Mouse (Mus musculus) embryonic facial prominence, embryonic 11.5 days (tissue): ENCODE data around the gene Insc. TPM values are rescaled to one million over a fixed set of nuclear protein-coding genes. Genes with fewer than 3 reads are reported as not detected.

ENCODE experiments used
- ATAC-seq: fragments of 200-750 bp; cut with Nextera tagmentation; replicated peaks from 2 replicates; pipeline ENCODE4 v1.8.0; 2017; ENCODE audit warnings: low read depth; ENCODE audit not compliant: insufficient number of reproducible peaks, low FRiP score, low TSS enrichment
- DNase-seq: peaks from one replicate; pipeline ENCODE4 v3.0.0-alpha.2; 2015; ENCODE audit warnings: low spot score
- H3K27ac ChIP-seq: fragments of 300-500 bp; sonication (generic); replicated peaks from 2 replicates; pipeline ENCODE4 v1.5.1; 2014; ENCODE audit warnings: mild to moderate bottlenecking, low read depth, low read length, control low read depth
- H3K27me3 ChIP-seq: fragments of 300-500 bp; sonication (generic); 2 replicates; pipeline ENCODE4 v1.6.1; 2014; ENCODE audit warnings: mild to moderate bottlenecking, low read length, moderate library complexity, mixed read lengths; ENCODE audit not compliant: control insufficient read depth, insufficient read depth
- H3K36me3 ChIP-seq: fragments of 300-500 bp; sonication (generic); replicated peaks from 2 replicates; pipeline ENCODE4 v1.6.1; 2014; ENCODE audit warnings: low read depth, mild to moderate bottlenecking, low read length, moderate library complexity, mixed read lengths; ENCODE audit not compliant: control insufficient read depth, insufficient read depth
- H3K4me1 ChIP-seq: fragments of 300-500 bp; sonication (generic); 2 replicates; pipeline ENCODE4 v1.6.1; 2014; ENCODE audit warnings: low read length, mixed read lengths; ENCODE audit not compliant: control insufficient read depth, insufficient read depth
- H3K4me2 ChIP-seq: fragments of 300-500 bp; sonication (generic); 2 replicates; pipeline ENCODE4 v1.6.1; 2014; ENCODE audit warnings: low read depth, mild to moderate bottlenecking, control low read depth, low read length, moderate library complexity
- H3K4me3 ChIP-seq: fragments of 300-500 bp; sonication (generic); 2 replicates; pipeline ENCODE4 v1.5.1; 2014; ENCODE audit warnings: low read depth, low read length, control low read depth
- H3K9ac ChIP-seq: fragments of 300-500 bp; sonication (generic); replicated peaks from 2 replicates; pipeline ENCODE4 v1.6.1; 2014; ENCODE audit warnings: mild to moderate bottlenecking, control low read depth, low read length
- H3K9me3 ChIP-seq: fragments of 300-500 bp; sonication (generic); replicated peaks from 2 replicates; pipeline ENCODE4 v1.6.1; 2016; ENCODE audit warnings: mild to moderate bottlenecking, low read length, inconsistent platforms, mixed read lengths; ENCODE audit not compliant: control insufficient read depth
- WGBS: fragments of 180-500 bp; shearing (Covaris S2); extraction: QIAGEN DNeasy Blood & Tissue Kit; methylation state at CpG from one replicate; pipeline ENCODE4 v1.1.7; 2014; 5-methylcytosine and 5-hydroxymethylcytosine counted together
- polyA plus RNA-seq: library from polyadenylated mRNA; unstranded; fragments of >200 nt; fragmentation: Nextera tagmentation; extraction: Ambion mirVana; gene quantifications from 2 replicates; pipeline ENCODE4 v1.2.1, GENCODE M21; 2014

Insc gene
- polyA plus RNA-seq, 1 experiment from 2014 or later, result 5.6 TPM

GRCm38 (mm10) chr7:114779056-114779660 is 35.7 kb downstream of the Insc start:
- Histone ChIP-seq H3K9me3 (no peaks in the 10 kb centered on the region), H3K27ac (no peak overlapping the region), H3K4me1 (no peaks in the 10 kb centered on the region), H3K4me3 (no peak overlapping the region), H3K27me3 (no peaks in the 10 kb centered on the region), H3K9ac (no peak overlapping the region), H3K4me2 (no peak overlapping the region), H3K36me3 (no peaks in the 10 kb centered on the region)
- peak; percentile 37 for DNase-seq
- no peak for ATAC-seq
- 25% methylated on average over 8 of the region's 8 CpGs for WGBS

GRCm38 (mm10) chr7:114783291-114783690 is 39.8 kb downstream of the Insc start:
- ATAC-seq (no peak), DNase-seq (no peak)
- 78% methylated on average over 3 of the region's 3 CpGs for WGBS
- H3K36me3 ChIP-seq, result no peaks in the 10 kb centered on the region
- no peak overlapping the region for H3K9ac ChIP-seq
- no peak overlapping the region for H3K27ac ChIP-seq
- H3K9me3 ChIP-seq, result no peaks in the 10 kb centered on the region
- no peaks in the 10 kb centered on the region for H3K4me1 ChIP-seq
- H3K4me2 ChIP-seq, result no peak overlapping the region
- no peaks in the 10 kb centered on the region for H3K27me3 ChIP-seq
- H3K4me3 ChIP-seq, result no peak overlapping the region

- H3K27me3 ChIP-seq, result no peaks in the 10 kb centered on the region
- H3K4me3 ChIP-seq, result no peak overlapping the region
- no peaks in the 10 kb centered on the region for H3K4me1 ChIP-seq
- DNase-seq (no peak), ATAC-seq (no peak)
- H3K36me3 ChIP-seq, result no peaks in the 10 kb centered on the region
- no peaks in the 10 kb centered on the region for H3K9me3 ChIP-seq
- H3K9ac ChIP-seq, result no peak overlapping the region
- 92% methylated on average over 10 of the region's 10 CpGs for WGBS
- H3K4me2 ChIP-seq, result no peak overlapping the region
- no peak overlapping the region for H3K27ac ChIP-seq
These were observed 47.6 kb downstream of the Insc start for GRCm38 (mm10) chr7:114791087-114791486.

- Histone ChIP-seq H3K4me3 (no peak overlapping the region), H3K36me3 (no peaks in the 10 kb centered on the region), H3K9ac (no peak overlapping the region), H3K4me1 (no peaks in the 10 kb centered on the region), H3K4me2 (no peak overlapping the region), H3K27ac (no peak overlapping the region), H3K27me3 (no peaks in the 10 kb centered on the region), H3K9me3 (no peaks in the 10 kb centered on the region)
- WGBS, result 85% methylated on average over 6 of the region's 6 CpGs
- DNase-seq, result no peak
- ATAC-seq, result no peak
These were observed 48.5 kb downstream of the Insc start for GRCm38 (mm10) chr7:114792026-114792425.

GRCm38 (mm10) chr7:114794400-114794799 is 50.9 kb downstream of the Insc start:
- Histone ChIP-seq H3K27ac (no peak overlapping the region), H3K36me3 (no peaks in the 10 kb centered on the region), H3K4me2 (no peak overlapping the region), H3K9me3 (no peaks in the 10 kb centered on the region), H3K27me3 (no peaks in the 10 kb centered on the region), H3K9ac (no peak overlapping the region), H3K4me3 (no peak overlapping the region), H3K4me1 (no peaks in the 10 kb centered on the region)
- DNase-seq, result no peak
- 76% methylated on average over 2 of the region's 2 CpGs for WGBS
- no peak for ATAC-seq

- Histone ChIP-seq H3K4me1 (no peaks in the 10 kb centered on the region), H3K9ac (no peak overlapping the region), H3K4me2 (no peak overlapping the region), H3K27me3 (no peaks in the 10 kb centered on the region), H3K9me3 (no peaks in the 10 kb centered on the region), H3K27ac (no peak overlapping the region), H3K36me3 (no peaks in the 10 kb centered on the region), H3K4me3 (no peak overlapping the region)
- ATAC-seq (no peak), DNase-seq (no peak)
- 81% methylated on average over 8 of the region's 8 CpGs for WGBS
These were observed 59.1 kb downstream of the Insc start for GRCm38 (mm10) chr7:114802576-114802975.

GRCm38 (mm10) chr7:114805311-114805710 is 61.8 kb downstream of the Insc start:
- Histone ChIP-seq H3K27me3 (no peaks in the 10 kb centered on the region), H3K4me2 (no peak overlapping the region), H3K36me3 (no peaks in the 10 kb centered on the region), H3K4me1 (no peaks in the 10 kb centered on the region), H3K9me3 (no peaks in the 10 kb centered on the region), H3K4me3 (no peak overlapping the region), H3K27ac (no peak overlapping the region), H3K9ac (no peak overlapping the region)
- ATAC-seq, result no peak
- no peak for DNase-seq
- 76% methylated on average over 2 of the region's 2 CpGs for WGBS

- Histone ChIP-seq H3K4me1 (no peaks in the 10 kb centered on the region), H3K9ac (no peak overlapping the region), H3K4me2 (no peak overlapping the region), H3K36me3 (no peaks in the 10 kb centered on the region), H3K9me3 (no peaks in the 10 kb centered on the region), H3K4me3 (no peak overlapping the region), H3K27ac (no peak overlapping the region), H3K27me3 (no peaks in the 10 kb centered on the region)
- ATAC-seq (no peak), DNase-seq (no peak)
- 78% methylated on average over 5 of the region's 5 CpGs for WGBS
These were observed 63.8 kb downstream of the Insc start for GRCm38 (mm10) chr7:114807343-114807742.
